Mouse (Mus musculus) liver, embryonic 14.5 days (tissue): ENCODE measurements at regions not wholly inside any gene's neighbourhood (a gene's known extent, or its start where the extent isn't known, plus 50 kb on each side); places are given as distances from the start of the nearest gene placed in this dataset.
"Not testable (repeated sequence)": the region's sequence is repeated elsewhere in the genome, so short reads cannot be mapped to it uniquely, and the experiment has no call there.

ENCODE experiments used
- ATAC-seq: fragments of 200-750 bp; cut with Nextera tagmentation; 2 replicates; pipeline ENCODE4 v1.8.0; 2017; ENCODE audit warnings: moderate number of reproducible peaks, mild to moderate bottlenecking, moderate library complexity; ENCODE audit not compliant: insufficient read depth
- DNase-seq, 3 experiments: peaks; one replicate each; pipeline ENCODE4 v3.0.0-alpha.2; 2012 to 2013; ENCODE audit warnings: low read depth in 3 of 3, low spot score in 3 of 3
- H3K27ac ChIP-seq: fragments of 300-500 bp; sonication (generic); 2 replicates; pipeline ENCODE4 v1.5.1; 2014; ENCODE audit warnings: moderate library complexity, mild to moderate bottlenecking, control low read depth, inconsistent platforms
- H3K27me3 ChIP-seq: fragments of 300-500 bp; sonication (generic); 2 replicates; pipeline ENCODE4 v1.6.1; 2014; ENCODE audit warnings: mild to moderate bottlenecking, low read length, moderate library complexity; ENCODE audit not compliant: control insufficient read depth, insufficient read depth
- H3K36me3 ChIP-seq: fragments of 300-500 bp; sonication (generic); replicated peaks from 2 replicates; pipeline ENCODE4 v1.6.1; 2014; ENCODE audit warnings: low read depth; ENCODE audit not compliant: control insufficient read depth, insufficient read depth
- H3K4me1 ChIP-seq, 2 experiments: fragments of 200-500 bp in 1 of 2; fragments of 300-500 bp in 1 of 2; sonication (generic) in 1 of 2; replicated peaks; 2 replicates each; pipeline ENCODE4 v1.6.1; 2012 to 2014; ENCODE audit warnings: antibody characterized with exemption in 1 of 2, inconsistent platforms in 1 of 2, low read length in 1 of 2; ENCODE audit not compliant: control insufficient read depth in 2 of 2, insufficient read depth in 2 of 2
- H3K4me2 ChIP-seq: fragments of 300-500 bp; sonication (generic); 2 replicates; pipeline ENCODE4 v1.6.1; 2014; ENCODE audit warnings: low read depth, mild to moderate bottlenecking, control low read depth, moderate library complexity
- H3K4me3 ChIP-seq, 2 experiments: fragments of 200-500 bp in 1 of 2; fragments of 300-500 bp in 1 of 2; sonication (generic) in 1 of 2; 2 replicates each; pipeline ENCODE4 v1.5.1; 2012 to 2014; ENCODE audit warnings: low read depth in 2 of 2, low read length in 2 of 2, mild to moderate bottlenecking in 2 of 2, control low read depth in 1 of 2, inconsistent platforms in 1 of 2, moderate library complexity in 1 of 2; ENCODE audit not compliant: insufficient read depth in 1 of 2
- H3K9ac ChIP-seq: fragments of 300-500 bp; sonication (generic); replicated peaks from 2 replicates; pipeline ENCODE4 v1.6.1; 2014; ENCODE audit warnings: mild to moderate bottlenecking, control low read depth, moderate library complexity
- H3K9me3 ChIP-seq: fragments of 300-500 bp; sonication (generic); 2 replicates; pipeline ENCODE4 v1.6.1; 2016; ENCODE audit warnings: low read length, mixed read lengths; ENCODE audit not compliant: control insufficient read depth
- CTCF ChIP-seq: IDR thresholded peaks from 2 replicates; pipeline ENCODE4 v1.5.1; 2016; ENCODE audit warnings: antibody characterized with exemption, low read depth, control low read depth
- EP300 ChIP-seq: IDR thresholded peaks from 2 replicates; pipeline ENCODE4 v1.6.1; 2016; ENCODE audit warnings: antibody characterized with exemption, low read depth
- WGBS: fragments of 180-500 bp; shearing (Covaris S2); extraction: QIAGEN DNeasy Blood & Tissue Kit; methylation state at CpG from one replicate; pipeline ENCODE4 v1.1.7; 2014; ENCODE audit not compliant: insufficient replicate concordance; 5-methylcytosine and 5-hydroxymethylcytosine counted together

DNA sequence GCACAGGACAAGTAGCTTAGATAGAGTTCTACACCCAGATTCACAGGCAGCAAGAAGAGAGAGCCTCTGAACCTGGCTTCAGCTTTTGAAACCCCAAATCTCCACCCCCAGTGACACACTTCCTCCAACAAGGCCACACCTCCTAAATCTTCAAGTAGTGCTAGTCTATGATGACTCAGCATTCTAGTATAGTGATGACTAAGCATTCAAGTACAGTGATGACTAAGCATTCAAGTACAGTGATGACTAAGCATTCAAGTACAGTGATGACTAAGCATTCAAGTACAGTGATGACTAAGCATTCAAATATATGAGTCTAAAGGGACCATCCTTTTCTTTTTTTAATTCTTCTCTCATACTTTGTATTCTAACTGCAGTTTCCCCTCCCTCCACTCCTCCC is 225.8 kb downstream of the Diras2 start:
- H3K27me3 ChIP-seq, H3K36me3 ChIP-seq, H3K4me1 ChIP-seq, H3K27ac ChIP-seq, ATAC-seq, H3K9me3 ChIP-seq, H3K4me2 ChIP-seq, H3K9ac ChIP-seq, H3K4me3 ChIP-seq: not testable (repeated sequence)
- 0 out of 2 replicates have a peak, but pooled peaks have one; percentile 8 for TF ChIP-seq EP300
- peak in 1 of 3 experiments; percentile 32 for DNase-seq

DNA sequence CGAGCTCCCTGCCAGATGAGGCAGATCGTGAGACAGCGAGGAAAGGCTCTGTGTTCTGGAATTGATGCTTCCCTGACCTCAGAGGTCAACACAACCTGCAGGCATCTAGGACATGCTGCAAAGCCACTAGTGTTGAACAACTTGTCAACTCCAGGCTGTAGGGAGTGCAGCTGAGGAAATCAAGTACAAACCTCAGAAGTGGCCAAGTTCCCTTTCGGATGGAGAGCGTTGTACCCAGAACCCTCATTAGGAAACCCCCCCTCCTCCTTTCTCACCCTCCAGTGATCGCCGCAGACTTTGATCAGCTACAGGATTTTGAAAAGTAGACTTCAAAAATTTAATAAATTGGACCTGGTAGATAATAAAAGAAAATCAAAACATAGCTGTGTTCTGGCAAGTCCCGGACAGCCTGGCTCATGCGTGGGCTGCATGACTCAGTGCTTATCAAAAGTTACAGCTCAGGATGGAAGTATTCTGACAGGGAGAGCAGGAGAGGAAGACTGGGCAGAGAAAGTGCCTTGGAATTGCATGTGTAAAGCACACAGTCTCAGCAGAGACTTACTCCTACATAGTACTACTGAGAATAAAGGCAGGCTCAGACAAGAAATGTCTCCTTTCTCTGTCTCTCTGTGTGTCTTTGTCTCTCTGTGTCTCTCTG is 224.2 kb downstream of the Diras2 start:
- H3K36me3 ChIP-seq: no peaks in the 10 kb centered on the region
- H3K4me2 ChIP-seq: no peak overlapping the region
- 30% methylated on average over 9 of the region's 9 CpGs for WGBS
- no peak overlapping the region for H3K9ac ChIP-seq
- H3K9me3 ChIP-seq: no peaks in the 10 kb centered on the region; the same call in 1 of the 2 replicates
- ATAC-seq: no peak
- TF ChIP-seq CTCF (no peak), EP300 (no peak)
- H3K27me3 ChIP-seq: no peaks in the 10 kb centered on the region
- peaks cover 0 to 2% of the 10 kb centered on the region in 2 experiments; a peak in 1 of 4 replicates for H3K4me1 ChIP-seq
- no peak overlapping the region for H3K4me3 ChIP-seq
- H3K27ac ChIP-seq: no peak overlapping the region
- no peak for DNase-seq

DNA sequence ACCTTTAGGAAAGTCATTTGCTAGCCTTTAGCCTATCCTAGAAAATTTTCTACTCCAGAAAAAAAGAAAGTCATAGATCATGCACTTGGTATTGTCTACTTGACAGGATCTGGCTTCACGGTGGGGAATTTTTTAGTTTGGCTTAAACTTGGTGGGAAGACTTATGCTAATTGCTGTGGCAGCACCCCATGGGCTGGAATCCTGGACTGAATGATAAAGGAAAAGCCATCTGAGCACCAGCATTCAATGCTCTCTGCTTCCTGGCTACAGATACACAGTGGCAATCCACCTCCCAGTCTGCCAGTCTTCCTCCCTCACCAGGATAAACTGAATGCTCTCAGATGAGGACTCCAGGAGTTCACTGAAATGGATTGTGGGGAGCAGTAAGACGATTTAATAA is 220.1 kb downstream of the Diras2 start:
- Histone ChIP-seq H3K4me3 (no peak overlapping the region), H3K9ac (no peak overlapping the region), H3K4me1 (peaks cover 0 to 2% of the 10 kb centered on the region in 2 experiments; a peak in 1 of 4 replicates), H3K27ac (no peak overlapping the region), H3K27me3 (no peaks in the 10 kb centered on the region), H3K4me2 (no peak overlapping the region), H3K36me3 (no peaks in the 10 kb centered on the region), H3K9me3 (no peaks in the 10 kb centered on the region)
- no peak for DNase-seq
- ATAC-seq: no peak
- WGBS: 34% methylated on average over 2 of the region's 2 CpGs
- TF ChIP-seq CTCF: no peak
- TF ChIP-seq EP300: no peak

DNA sequence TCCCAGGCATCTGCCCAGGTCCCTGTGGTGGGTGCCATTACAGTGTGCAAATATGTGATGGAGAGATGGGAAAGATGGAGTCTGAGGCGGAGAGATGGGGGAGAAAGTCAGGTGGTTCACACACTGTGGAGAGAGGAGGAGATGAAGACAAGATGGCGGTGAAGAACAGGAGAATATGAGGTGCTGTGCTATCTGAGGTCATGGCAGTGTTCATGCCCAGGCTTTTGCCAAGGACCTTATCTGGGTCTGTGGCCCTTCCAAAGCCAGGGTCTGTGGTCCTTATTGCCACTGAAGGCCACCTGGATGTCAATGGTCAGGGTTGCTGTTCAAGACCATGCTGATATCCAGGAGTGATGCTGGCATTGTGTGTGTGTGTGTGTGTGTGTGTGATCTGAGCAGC is 212.8 kb downstream of the Diras2 start:
- no peaks in the 10 kb centered on the region for H3K36me3 ChIP-seq
- ATAC-seq (no peak), DNase-seq (no peak)
- no peak for TF ChIP-seq CTCF
- TF ChIP-seq EP300: no peak
- H3K27ac ChIP-seq: no peak overlapping the region
- H3K9me3 ChIP-seq: no peaks in the 10 kb centered on the region
- no peak overlapping the region for H3K4me2 ChIP-seq
- no peaks in the 10 kb centered on the region for H3K27me3 ChIP-seq
- no peak overlapping the region for H3K4me3 ChIP-seq
- 55% methylated on average over 2 of the region's 2 CpGs for WGBS
- H3K9ac ChIP-seq: no peak overlapping the region
- no peaks in the 10 kb centered on the region for H3K4me1 ChIP-seq

DNA sequence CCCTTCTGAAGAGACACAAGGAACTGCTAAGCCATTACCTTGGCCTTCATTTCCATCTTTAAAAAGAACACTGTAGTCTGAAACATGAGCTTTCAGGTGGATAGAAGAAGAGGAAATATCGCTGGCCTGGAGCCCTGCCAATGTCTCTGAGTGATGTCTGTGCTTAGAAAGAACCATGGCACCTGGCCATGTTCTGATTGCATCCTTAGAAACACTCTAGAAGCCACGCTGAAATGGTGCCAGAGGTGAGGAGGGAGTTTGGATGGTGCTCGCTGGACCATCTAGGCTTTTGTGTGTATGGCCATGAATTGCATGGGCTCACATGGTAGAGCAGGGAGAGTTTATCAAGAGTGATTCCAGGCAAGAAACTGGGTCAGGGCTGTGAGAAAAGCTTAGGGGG is 207.4 kb downstream of the Diras2 start:
- Histone ChIP-seq H3K4me1 (no peaks in the 10 kb centered on the region), H3K27ac (no peak overlapping the region), H3K27me3 (no peaks in the 10 kb centered on the region), H3K36me3 (no peaks in the 10 kb centered on the region), H3K4me3 (no peak overlapping the region), H3K4me2 (no peak overlapping the region), H3K9me3 (no peaks in the 10 kb centered on the region), H3K9ac (no peak overlapping the region)
- no peak for DNase-seq
- no peak for ATAC-seq
- WGBS: 54% methylated on average over 3 of the region's 3 CpGs
- TF ChIP-seq EP300 (no peak), CTCF (no peak)

DNA sequence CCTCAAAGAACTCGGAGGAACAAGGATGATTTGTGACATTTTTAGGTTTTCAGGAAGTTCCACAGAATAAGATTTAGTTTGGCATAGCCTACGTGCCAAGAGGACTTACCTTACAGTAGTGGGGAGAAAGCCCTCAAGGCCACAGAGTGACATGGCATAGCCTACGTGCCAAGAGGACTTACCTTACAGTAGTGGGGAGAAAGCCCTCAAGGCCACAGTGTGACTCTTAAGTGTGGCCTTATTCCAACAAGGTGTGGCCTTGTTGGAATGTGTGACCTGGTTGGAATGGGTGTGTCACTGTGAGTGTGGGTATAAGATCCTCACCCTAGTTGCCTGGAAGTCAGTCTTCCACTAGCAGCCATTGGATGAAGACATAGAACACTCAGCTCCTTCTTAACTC is 206.7 kb downstream of the Diras2 start:
- 47% methylated on average over 3 of the region's 3 CpGs for WGBS
- not testable (repeated sequence) for H3K4me3 ChIP-seq

DNA sequence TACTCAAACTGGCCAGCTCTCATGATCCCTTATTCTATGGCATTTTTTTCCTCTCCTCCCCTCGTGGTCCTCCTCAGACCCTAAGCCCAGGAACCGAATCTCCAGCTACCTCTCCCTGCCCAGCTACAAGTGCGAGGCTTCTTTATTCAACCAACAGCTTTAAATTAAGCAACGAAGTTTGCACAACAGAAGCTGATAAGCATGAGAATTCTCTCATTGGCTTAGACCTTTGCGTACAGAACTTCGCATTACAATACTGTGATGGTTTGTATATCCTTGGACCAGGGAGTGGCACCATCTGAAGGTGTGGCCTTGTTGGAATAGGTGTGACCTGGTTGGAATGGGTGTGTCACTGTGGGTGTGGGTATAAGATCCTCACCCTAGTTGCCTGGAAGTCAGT is 205.4 kb downstream of the Diras2 start:
- H3K27me3 ChIP-seq, DNase-seq, H3K4me1 ChIP-seq, H3K27ac ChIP-seq, H3K4me3 ChIP-seq, ATAC-seq, H3K4me2 ChIP-seq, H3K9me3 ChIP-seq, H3K36me3 ChIP-seq, H3K9ac ChIP-seq: not testable (repeated sequence)
- WGBS: 63% methylated on average over 6 of the region's 6 CpGs

More for the DNA sequence above, 206.7 kb downstream of the Diras2 start:
- not testable (repeated sequence) for ATAC-seq, H3K9ac ChIP-seq, H3K9me3 ChIP-seq, H3K36me3 ChIP-seq, H3K27ac ChIP-seq, H3K4me2 ChIP-seq, H3K4me1 ChIP-seq, DNase-seq, H3K27me3 ChIP-seq
